Mouse (Mus musculus): ENCODE measurements around the gene Tmem115. TPM values are rescaled to one million over a fixed set of nuclear protein-coding genes. Genes with fewer than 3 reads are reported as not detected.
"Not testable (repeated sequence)": the region's sequence is repeated elsewhere in the genome, so short reads cannot be mapped to it uniquely, and the experiment has no call there.

The Tmem115 gene
- polyA plus RNA-seq, 1 experiment from 2014 or later = 48.1 TPM

GRCm38 (mm10) chr9:107552690-107553393 lies 19.1 kb downstream of the Tmem115 start:
- Histone ChIP-seq H3K9me3 (replicated peaks) (no peaks in the 10 kb centered on the region), H3K4me3 (no peak overlapping the region; the same call in 1 of the 2 replicates), H3K36me3 (peaks cover 9% of the 10 kb centered on the region), H3K27ac (no peak overlapping the region), H3K9ac (no peak overlapping the region), H3K4me2 (replicated peaks) (0 out of 2 replicates have a peak overlapping the region, but pooled peaks have one; percentile 62), H3K4me1 (peaks cover 39% of the 10 kb centered on the region), H3K27me3 (peaks cover 48% of the 10 kb centered on the region)
- no peak for ATAC-seq (ENCODE audit: low FRiP score)
- 80% methylated on average over 5 of the region's 5 CpGs for WGBS

GRCm38 (mm10) chr9:107553541-107554318 lies 20.0 kb downstream of the Tmem115 start:
- peak overlapping the region; percentile 82 for H3K27ac ChIP-seq
- peak overlapping the region; percentile 65 for H3K9ac ChIP-seq
- H3K4me1 ChIP-seq = peaks cover 39% of the 10 kb centered on the region
- no peaks in the 10 kb centered on the region for H3K9me3 ChIP-seq (replicated peaks)
- peak; percentile 80 for ATAC-seq (ENCODE audit: low FRiP score)
- H3K4me2 ChIP-seq (replicated peaks) = peak overlapping the region; percentile 93
- peak overlapping the region; percentile 66 for H3K4me3 ChIP-seq
- WGBS = 7% methylated on average over 37 of the region's 37 CpGs
- H3K27me3 ChIP-seq = peaks cover 43% of the 10 kb centered on the region
- H3K36me3 ChIP-seq = peaks cover 18% of the 10 kb centered on the region

- WGBS = under 1% methylated on average over 53 of the region's 53 CpGs
- peak; percentile 94 for ATAC-seq (ENCODE audit: low FRiP score)
Measured at GRCm38 (mm10) chr9:107554319-107554825, 20.6 kb downstream of the Tmem115 start.

GRCm38 (mm10) chr9:107555031-107555457 lies 21.3 kb downstream of the Tmem115 start:
- WGBS = under 1% methylated on average over 23 of the region's 23 CpGs
- Histone ChIP-seq H3K9ac (peak overlapping the region; percentile 82), H3K27ac (peak overlapping the region; percentile 82), H3K27me3 (peaks cover 31% of the 10 kb centered on the region), H3K4me1 (peaks cover 39% of the 10 kb centered on the region), H3K4me2 (replicated peaks) (peak overlapping the region; percentile 93), H3K9me3 (replicated peaks) (no peaks in the 10 kb centered on the region), H3K4me3 (peak overlapping the region; percentile 66), H3K36me3 (peaks cover 31% of the 10 kb centered on the region)
- ATAC-seq (ENCODE audit: low FRiP score) = peak; percentile 35

More at GRCm38 (mm10) chr9:107554319-107554825, 20.6 kb downstream of the Tmem115 start:
- peak overlapping the region; percentile 93 for H3K4me2 ChIP-seq (replicated peaks)
- H3K4me1 ChIP-seq = peaks cover 39% of the 10 kb centered on the region
- H3K9ac ChIP-seq = peak overlapping the region; percentile 82
- peak overlapping the region; percentile 66 for H3K4me3 ChIP-seq
- H3K27ac ChIP-seq = peak overlapping the region; percentile 82
- peaks cover 37% of the 10 kb centered on the region for H3K27me3 ChIP-seq
- H3K9me3 ChIP-seq (replicated peaks) = no peaks in the 10 kb centered on the region
- H3K36me3 ChIP-seq = peaks cover 24% of the 10 kb centered on the region

- Histone ChIP-seq H3K9ac (peak overlapping the region; percentile 82), H3K4me2 (replicated peaks) (peak overlapping the region; percentile 93), H3K27ac (no peak overlapping the region), H3K36me3 (peaks cover 38% of the 10 kb centered on the region), H3K9me3 (replicated peaks) (no peaks in the 10 kb centered on the region), H3K4me3 (peak overlapping the region; percentile 66), H3K4me1 (peaks cover 38% of the 10 kb centered on the region), H3K27me3 (peaks cover 24% of the 10 kb centered on the region)
- WGBS = 47% methylated on average over 2 of the region's 2 CpGs
- ATAC-seq (ENCODE audit: low FRiP score) = no peak
Measured at GRCm38 (mm10) chr9:107555701-107556100, 22.0 kb downstream of the Tmem115 start.

GRCm38 (mm10) chr9:107556346-107556745 lies 22.6 kb downstream of the Tmem115 start:
- Histone ChIP-seq H3K4me1 (peaks cover 32% of the 10 kb centered on the region), H3K4me2 (replicated peaks) (peak overlapping the region; percentile 93), H3K9ac (no peak overlapping the region), H3K9me3 (replicated peaks) (no peaks in the 10 kb centered on the region), H3K4me3 (peak overlapping the region; percentile 66; the same call in 1 of the 2 replicates), H3K27me3 (peaks cover 18% of the 10 kb centered on the region), H3K36me3 (peaks cover 44% of the 10 kb centered on the region), H3K27ac (no peak overlapping the region)
- no peak for ATAC-seq (ENCODE audit: low FRiP score)
- 78% methylated on average over 3 of the region's 3 CpGs for WGBS

GRCm38 (mm10) chr9:107563029-107563581 lies 29.4 kb downstream of the Tmem115 start, which contains the start of gene Tusc2:
Tusc2 (plus strand) TSS chr9:107563255.
- peak; percentile 93 for ATAC-seq (ENCODE audit: low FRiP score)
- peak within 1 kb of the TSS; percentile 84 for H3K4me2 ChIP-seq (replicated peaks)
- peaks cover 26% of the 10 kb centered on the region for H3K4me1 ChIP-seq
- peaks cover 56% of the 10 kb centered on the region for H3K36me3 ChIP-seq
- 1% methylated on average over 43 of the region's 46 CpGs for WGBS
- no peaks in the 10 kb centered on the region for H3K9me3 ChIP-seq (replicated peaks)
- H3K4me3 ChIP-seq = peak within 1 kb of the TSS; percentile 84
- H3K27ac ChIP-seq = peak within 1 kb of the TSS; percentile 60
- H3K9ac ChIP-seq = peak within 1 kb of the TSS; percentile 87
- H3K27me3 ChIP-seq = no peaks in the 10 kb centered on the region

- Histone ChIP-seq H3K4me1 (peaks cover 36% of the 10 kb centered on the region), H3K4me2 (replicated peaks) (0 out of 2 replicates have a peak overlapping the region, but pooled peaks have one; percentile 0), H3K36me3 (peaks cover 34% of the 10 kb centered on the region)
- H3K9me3 ChIP-seq (replicated peaks); H3K9ac ChIP-seq; H3K4me3 ChIP-seq; H3K27ac ChIP-seq; H3K27me3 ChIP-seq; ATAC-seq (ENCODE audit: low FRiP score): not testable (repeated sequence)
- 54% methylated on average over 5 of the region's 5 CpGs for WGBS
Measured at GRCm38 (mm10) chr9:107565556-107565955, 31.8 kb downstream of the Tmem115 start.

- H3K36me3 ChIP-seq = peaks cover 34% of the 10 kb centered on the region
- no peaks in the 10 kb centered on the region for H3K9me3 ChIP-seq (replicated peaks)
- H3K27ac ChIP-seq = no peak overlapping the region
- H3K27me3 ChIP-seq = no peaks in the 10 kb centered on the region
- H3K4me3 ChIP-seq = no peak overlapping the region
- ATAC-seq (ENCODE audit: low FRiP score) = no peak
- peaks cover 42% of the 10 kb centered on the region for H3K4me1 ChIP-seq
- WGBS = 62% methylated on average over 15 of the region's 15 CpGs
- no peak overlapping the region for H3K4me2 ChIP-seq (replicated peaks)
- no peak overlapping the region for H3K9ac ChIP-seq
Measured at GRCm38 (mm10) chr9:107566041-107566709, 32.4 kb downstream of the Tmem115 start.

- H3K27me3 ChIP-seq = no peaks in the 10 kb centered on the region
- H3K9me3 ChIP-seq (replicated peaks) = no peaks in the 10 kb centered on the region
- H3K36me3 ChIP-seq = peaks cover 34% of the 10 kb centered on the region
- H3K9ac ChIP-seq = no peak overlapping the region
- ATAC-seq (ENCODE audit: low FRiP score) = no peak
- no peak overlapping the region for H3K4me2 ChIP-seq (replicated peaks)
- 77% methylated on average over 3 of the region's 3 CpGs for WGBS
- no peak overlapping the region for H3K27ac ChIP-seq
- H3K4me3 ChIP-seq = no peak overlapping the region
- peaks cover 49% of the 10 kb centered on the region for H3K4me1 ChIP-seq
Measured at GRCm38 (mm10) chr9:107566855-107567254, 33.1 kb downstream of the Tmem115 start.

- Histone ChIP-seq H3K27me3 (no peaks in the 10 kb centered on the region), H3K4me3 (peak within 1 kb of the TSS; percentile 81), H3K36me3 (peaks cover 39% of the 10 kb centered on the region), H3K27ac (peak within 1 kb of the TSS; percentile 87), H3K4me1 (peaks cover 53% of the 10 kb centered on the region), H3K9me3 (replicated peaks) (no peaks in the 10 kb centered on the region), H3K9ac (peak within 1 kb of the TSS; percentile 95), H3K4me2 (replicated peaks) (peak within 1 kb of the TSS; percentile 93)
- WGBS = 5% methylated on average over 18 of the region's 18 CpGs
- ATAC-seq (ENCODE audit: low FRiP score) = no peak
Measured at GRCm38 (mm10) chr9:107567702-107568319, 34.1 kb downstream of the Tmem115 start, which contains the start of gene Hyal2. Hyal2 (plus strand) TSS chr9:107567945.

All from hindbrain, embryonic 12.5 days (tissue).